Mouse (Mus musculus): ENCODE measurements around the gene Hdac6. TPM values are rescaled to one million over a fixed set of nuclear protein-coding genes. Genes with fewer than 3 reads are reported as not detected.

Gene Hdac6
- polyA plus RNA-seq (2017; shearing (Covaris generic)) = 10 to 100 TPM in 1 of 3 experiments, 1 to 10 TPM in 2; 6.2 to 12.7 (median 9.4) TPM

- peak; percentile 20 for ATAC-seq
Observed at GRCm38 (mm10) chrX:7947108-7947899, at the start of gene Hdac6. Gene Hdac6, minus strand, starts transcription at chrX:7947889.

DNA sequence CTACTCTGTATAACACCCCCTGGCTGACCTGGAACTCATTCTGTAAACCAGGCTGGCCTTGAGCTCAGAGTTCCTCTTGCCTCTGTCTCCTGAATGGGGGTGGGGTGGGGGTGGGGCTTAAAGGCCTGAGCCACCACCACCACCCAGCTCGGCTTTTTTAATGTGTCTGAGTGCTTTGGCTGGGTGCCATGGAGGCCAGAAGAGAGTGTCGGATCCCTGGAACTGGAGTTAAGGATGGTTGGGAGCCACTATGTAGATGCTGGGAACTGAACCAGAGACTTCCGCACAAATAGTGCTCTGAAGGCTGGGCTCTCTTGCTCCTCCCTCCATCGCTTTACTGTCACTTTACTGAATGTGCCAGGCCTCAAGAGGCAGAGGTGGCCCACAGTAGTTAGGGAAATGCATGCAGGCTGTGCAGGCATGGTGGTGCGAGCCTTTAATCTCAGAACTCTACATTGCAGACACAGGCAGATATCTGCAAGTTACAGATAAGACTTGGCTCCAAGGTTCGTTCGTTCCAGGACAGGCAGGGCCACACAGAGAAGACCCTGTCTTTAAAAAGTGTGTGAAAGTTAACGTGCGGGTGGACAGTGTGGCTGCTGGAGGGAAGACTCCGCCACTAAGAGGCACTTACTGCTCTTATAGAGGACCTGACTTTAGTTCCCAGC, 45.5 kb upstream of the Hdac6 start:
- no peak for ATAC-seq

DNA sequence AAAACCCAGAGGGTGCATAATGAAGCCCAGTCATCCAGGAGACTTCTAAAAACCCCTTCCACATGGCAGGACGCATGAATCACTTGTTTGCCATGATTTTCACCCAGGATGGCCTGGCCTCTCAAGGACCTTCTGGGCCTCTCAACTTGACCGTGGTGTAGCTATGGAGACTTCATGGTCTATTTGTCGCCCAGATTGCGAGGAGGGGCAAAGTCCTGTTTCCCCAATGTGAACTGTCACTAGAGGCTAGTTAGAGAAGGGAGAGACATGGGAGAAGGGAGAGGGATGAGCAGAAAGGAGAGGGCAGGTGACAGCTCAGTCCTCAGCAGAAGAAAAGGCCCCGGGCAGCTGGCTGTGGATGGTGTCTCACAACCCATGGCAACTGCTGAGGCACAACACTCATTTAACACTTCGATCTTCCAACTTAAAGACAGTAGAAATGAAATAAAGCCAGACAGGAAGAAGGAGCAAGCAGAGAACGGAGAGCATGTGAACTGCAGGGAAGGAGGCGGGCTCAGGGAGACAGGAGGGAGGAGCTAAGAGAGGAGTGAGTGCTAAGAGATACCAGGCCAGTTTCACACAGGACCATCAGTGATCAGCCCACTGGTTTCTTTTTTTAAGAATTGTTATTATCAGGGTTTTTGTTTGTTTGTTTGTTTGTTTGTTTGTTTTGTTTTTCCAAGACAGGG, 44.8 kb upstream of the Hdac6 start:
- ATAC-seq = no peak

DNA sequence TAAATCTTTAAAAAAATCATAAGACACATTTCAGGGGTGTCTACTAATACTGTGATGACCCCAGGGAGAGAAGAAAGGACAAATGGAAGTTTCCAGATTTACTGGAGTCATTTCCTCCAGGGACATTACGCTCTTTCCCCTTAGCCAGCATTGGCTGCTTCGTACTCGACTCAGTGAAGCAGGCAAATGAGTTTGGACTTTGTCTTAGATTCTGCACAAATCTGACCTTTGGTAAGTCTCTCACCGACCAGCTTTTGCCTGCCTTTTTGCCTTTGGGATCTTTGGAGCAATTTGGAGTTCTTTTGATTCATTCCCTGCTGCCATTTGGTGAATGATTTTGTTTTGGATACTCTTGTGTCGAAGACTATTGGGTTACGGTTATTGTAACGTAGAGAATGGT, 33.7 kb upstream of the Hdac6 start:
- ATAC-seq = no peak

DNA sequence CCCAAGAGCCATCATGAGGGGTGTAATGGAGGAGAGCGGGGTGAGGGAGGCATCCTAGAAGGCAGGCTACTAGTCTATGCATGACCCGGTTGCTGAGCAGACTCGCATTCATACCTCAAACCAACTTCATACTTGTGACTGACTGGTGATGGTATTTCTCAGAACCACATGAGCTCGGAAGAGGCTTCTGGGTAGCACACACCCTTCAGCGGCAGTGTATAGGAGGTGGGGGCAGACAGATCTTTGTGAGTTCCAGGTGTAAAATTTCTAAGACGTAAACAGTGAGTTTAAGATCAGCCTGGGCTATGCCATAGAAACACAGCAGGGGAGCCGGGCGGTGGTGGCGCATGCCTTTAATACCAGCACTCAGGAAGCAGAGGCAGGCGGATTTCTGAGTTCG, 30.2 kb upstream of the Hdac6 start, which contains the start of gene Gata1:
TSS of gene Gata1 (minus strand) at position 180 of the 400 bp plus-strand sequence.
- peak; percentile 68 for ATAC-seq

DNA sequence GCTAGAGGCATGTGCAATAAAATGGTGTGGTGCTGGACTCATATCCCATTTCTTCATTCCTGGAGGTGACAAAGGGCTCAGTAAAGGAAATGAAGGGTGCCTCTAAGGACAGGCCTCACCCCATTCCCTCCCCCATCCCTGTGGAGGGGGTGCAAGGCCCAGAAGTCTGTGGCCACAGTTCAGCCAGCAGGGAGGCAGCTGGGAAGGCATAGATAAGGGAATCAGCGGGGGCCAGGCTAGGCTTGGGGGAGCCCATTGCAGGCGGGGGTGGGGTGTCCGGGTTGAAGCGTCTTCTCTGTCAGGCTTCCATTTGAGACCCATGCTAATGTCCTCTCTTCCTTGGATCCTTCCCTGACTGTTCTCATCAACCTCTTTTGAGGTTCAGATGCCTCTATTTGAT, 23.6 kb upstream of the Hdac6 start:
- ATAC-seq = no peak

DNA sequence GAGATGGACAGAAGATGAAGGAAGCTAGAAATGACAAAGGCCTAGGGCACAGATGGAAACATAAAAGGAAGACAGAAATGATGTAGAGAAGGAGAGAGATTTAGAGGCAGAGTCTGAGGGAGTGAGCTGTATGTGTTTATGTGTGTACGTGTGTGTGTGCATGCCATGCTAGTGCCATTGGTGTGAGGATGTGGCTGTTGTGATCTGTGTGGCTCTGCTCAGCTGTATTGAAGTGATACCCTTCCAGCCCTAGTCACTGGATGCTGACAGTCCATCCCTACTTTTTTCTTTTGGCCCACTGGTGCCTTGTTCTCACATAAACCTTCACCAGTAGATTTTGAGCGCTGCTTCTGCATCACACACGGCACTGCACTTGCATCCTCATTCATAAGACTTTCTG, 21.2 kb upstream of the Hdac6 start:
- ATAC-seq = no peak

GRCm38 (mm10) chrX:7968226-7968625, 20.5 kb upstream of the Hdac6 start:
- no peak for ATAC-seq

GRCm38 (mm10) chrX:7967596-7968201, 20.0 kb upstream of the Hdac6 start:
- ATAC-seq = no peak

GRCm38 (mm10) chrX:7966161-7966560, 18.5 kb upstream of the Hdac6 start:
- no peak for ATAC-seq

GRCm38 (mm10) chrX:7963829-7964626, 16.3 kb upstream of the Hdac6 start:
- peak; percentile 70 for ATAC-seq

DNA sequence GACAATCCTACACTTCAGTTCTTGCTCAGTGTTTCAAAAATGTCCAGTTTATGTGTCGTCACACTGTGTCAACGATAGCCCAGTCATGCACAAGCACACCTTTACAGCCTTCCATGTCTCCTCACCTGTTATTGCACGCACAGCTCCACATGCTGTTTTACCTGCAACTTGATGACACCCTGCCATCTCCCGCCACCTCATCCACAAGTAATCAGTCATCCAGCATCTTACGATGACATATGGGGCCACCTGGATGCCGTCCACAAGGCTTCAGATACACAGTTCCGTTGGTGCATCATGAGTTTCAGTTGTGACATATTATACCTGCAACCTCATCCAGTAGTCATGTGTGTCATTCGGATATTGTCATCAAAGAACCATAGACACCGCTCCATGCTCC, 11.2 kb upstream of the Hdac6 start:
- no peak for ATAC-seq

DNA sequence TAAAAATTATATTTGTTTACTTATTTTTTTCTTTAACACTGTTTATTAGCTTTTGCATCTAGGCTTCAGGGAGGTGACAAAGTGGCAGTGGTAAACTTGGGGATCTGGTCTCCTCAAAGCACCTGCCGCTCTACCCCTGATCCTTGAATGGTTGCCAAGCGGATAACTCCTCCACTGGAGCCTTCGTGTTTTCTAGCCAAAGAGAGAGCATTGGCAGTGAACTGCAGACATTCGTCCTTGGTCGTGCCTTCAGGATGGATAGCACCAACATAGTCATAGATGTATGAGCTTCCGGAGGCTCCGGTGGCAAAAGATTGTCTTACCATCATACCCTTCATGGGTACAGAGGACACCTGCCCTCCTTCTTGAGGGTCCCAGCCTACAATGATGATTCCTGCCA, 2.4 kb upstream of the Hdac6 start:
- no peak for ATAC-seq

- peak; percentile 94 for ATAC-seq
Observed at GRCm38 (mm10) chrX:7947900-7948492, 307 bp upstream of the Hdac6 start.

DNA sequence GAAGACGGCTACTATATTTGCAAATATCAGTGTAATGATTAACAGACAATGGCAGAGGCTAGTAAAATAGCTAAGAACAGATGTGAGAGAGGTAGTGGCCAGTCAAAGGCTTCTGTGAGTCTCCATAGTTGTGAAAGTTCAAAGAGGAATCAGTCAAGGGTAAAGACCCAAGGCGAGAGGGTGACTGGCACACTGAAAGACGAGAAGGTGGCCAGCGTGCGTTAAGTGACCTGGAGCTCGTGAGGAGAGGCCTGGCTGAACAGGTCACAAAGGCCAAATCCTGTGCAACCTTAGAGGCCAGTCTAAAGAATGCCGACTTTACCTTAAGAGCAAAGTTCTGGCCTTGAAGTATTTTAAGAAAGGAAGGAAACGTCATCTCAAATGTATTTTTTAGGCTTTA, 2.1 kb downstream of the Hdac6 start:
- ATAC-seq = no peak

- ATAC-seq = no peak
Observed at GRCm38 (mm10) chrX:7937667-7938066, 10.0 kb downstream of the Hdac6 start.

DNA sequence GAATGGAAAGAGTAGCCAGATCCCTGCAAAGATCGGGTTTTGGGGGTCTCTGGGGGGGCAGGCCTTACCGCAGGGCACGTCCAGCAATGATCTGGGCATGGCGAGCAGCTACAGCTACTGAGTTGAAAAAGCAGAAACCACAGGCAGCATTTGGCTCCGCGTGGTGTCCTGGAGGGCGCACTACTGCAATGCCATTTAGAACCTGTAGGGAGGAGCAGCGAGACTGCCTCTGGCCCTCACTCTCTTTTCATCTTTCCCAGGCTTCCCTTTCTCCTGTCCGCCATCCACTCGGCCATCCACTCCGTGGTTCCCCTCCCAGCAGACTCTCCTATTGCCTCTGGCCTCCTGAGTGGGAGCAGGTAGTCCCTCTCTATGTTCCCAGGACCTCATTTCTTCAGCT, 10.8 kb downstream of the Hdac6 start:
- no peak for ATAC-seq

DNA sequence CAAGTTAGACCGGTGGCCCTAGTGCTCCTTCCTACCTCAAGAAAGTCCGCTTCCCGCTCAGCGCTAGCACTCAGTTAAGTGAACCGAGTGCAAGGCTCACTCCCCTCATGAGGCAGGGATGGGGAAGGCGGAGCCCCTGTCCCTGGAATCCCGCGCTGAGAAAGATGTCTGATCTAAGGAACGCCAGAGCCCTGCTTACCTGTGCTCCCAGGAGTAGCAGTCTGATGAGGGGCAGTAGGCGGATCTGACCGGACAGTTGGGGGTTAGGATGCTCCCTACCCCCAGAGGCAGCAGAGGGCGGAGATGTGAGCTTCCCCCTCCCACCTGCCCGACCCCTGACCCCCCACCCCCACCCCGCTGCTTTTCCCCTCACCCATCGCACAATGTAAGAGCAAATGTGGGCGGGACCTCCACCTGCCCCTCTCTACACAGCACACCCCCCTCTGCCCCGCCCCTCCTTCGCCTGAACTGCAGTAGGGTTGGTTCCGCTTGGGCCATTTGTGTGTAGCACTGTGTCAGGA, 19.4 kb downstream of the Hdac6 start, which contains the start of gene Eras:
TSS of gene Eras (minus strand) at position 338 of the 521 bp plus-strand sequence.
- ATAC-seq = no peak

DNA sequence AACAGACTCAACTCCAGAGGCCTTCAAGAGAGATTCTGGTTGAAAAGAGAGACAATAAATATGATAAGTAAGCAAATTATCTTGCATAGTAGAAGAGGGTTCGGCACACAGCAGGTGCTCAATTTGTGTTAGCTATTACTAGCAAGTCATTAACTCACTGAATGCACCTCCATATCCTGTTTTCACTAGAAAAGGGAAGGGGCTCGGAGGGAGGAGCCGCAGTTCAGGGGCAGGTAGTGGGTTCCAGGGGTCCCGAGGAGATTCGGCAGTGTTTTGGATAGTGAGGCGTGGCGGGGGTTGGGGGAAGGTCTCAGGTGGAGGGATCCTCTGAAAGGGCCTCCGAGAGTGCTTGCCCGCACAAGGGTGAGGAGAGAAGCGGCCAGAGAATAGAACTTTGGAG, 20.6 kb downstream of the Hdac6 start:
- ATAC-seq = no peak

DNA sequence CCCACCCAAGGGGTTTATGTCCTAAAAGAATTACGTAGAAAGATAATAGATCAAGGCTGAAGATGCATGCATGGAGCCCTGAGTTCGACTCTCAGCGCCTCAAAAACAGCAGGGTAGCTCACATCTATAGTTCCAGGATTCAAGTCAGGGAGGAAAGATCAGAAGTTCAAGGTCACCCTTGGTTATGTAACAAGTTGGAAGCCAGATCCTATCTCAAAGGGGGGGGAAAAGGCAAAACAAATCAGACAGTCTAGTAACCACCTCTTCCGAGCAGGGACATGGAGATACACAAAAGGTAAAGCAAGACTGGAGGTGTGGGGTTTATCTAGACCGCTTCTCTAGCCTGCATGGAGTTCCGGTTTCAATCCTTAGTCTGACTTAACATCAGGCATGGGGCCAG, 21.4 kb downstream of the Hdac6 start:
- no peak for ATAC-seq

DNA sequence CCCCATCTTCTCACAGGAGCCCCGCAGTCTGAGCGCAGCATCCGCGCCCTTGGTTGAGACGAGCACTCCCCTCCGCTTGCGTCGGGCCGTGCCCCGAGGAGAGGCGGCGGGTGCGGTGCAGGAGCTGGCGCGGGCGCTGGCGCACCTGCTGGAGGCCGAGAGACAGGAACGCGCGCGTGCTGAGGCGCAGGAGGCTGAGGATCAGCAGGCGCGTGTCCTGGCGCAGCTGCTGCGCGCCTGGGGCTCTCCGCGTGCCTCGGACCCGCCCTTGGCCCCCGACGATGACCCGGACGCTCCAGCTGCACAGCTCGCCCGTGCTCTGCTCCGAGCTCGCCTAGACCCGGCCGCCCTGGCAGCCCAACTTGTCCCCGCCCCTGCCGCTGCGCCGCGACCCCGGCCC, 25.7 kb downstream of the Hdac6 start:
- ATAC-seq = no peak
